Mouse (Mus musculus): Measurements from ENCODE around the gene Glrb.

The Glrb gene

DNA sequence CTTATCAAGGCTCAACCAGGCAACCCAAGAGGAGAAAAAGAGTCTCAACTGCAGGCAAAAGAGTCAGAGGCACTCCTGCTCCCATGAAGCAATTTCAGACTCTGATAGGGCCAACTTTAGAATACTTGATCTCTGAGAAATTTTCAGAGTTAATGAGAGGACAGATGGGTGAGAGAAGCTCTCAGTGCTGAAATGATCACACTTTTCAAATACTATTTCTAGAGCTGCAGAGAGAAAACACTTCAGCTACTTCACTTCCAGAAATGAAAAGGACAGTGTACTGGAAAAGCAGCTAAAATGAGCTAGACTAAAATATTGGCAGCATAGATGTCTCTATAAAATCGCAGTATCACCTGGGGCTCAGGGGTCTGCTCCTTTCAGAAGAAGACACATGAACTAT, 94.8 kb downstream of the Glrb start:
- DNase-seq = no peak

DNA sequence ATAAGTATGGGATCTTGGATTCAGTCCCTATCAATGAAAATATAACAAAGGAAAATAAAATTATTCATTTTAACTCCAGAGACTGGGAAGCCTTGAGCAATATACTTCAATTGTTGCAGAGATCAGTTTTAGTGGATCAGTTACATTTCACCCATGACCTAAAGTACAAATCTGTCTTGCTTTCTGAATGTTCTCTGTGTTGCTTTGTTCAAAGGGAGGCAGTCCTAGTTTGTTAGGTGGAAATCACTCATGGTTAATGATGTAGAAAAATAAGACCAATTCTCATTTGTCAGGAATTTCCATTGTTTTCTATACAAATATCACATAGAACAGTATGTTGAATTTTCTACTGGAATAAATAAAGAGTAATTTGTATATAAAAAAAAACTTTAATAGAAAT, 99.7 kb downstream of the Glrb start:
- DNase-seq = no peak

DNA sequence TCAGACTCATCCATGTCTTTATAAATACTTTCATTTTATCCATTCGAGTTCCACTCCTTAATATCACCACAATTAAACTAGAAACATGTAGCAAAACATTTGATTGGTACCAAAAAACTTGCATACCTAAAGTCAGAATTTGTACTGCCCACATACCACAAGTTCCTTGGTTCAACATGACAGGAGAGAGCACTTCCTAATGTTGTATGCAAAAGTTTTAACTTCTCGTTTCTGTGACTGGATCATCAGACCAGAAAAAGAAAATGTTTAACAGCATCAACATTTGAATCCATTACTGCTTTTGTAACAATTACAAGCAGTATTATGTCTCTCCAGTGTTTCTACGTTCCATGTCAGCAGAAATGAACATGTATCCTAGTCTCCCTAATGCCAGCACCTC, 101.2 kb downstream of the Glrb start:
- no peak for DNase-seq

DNA sequence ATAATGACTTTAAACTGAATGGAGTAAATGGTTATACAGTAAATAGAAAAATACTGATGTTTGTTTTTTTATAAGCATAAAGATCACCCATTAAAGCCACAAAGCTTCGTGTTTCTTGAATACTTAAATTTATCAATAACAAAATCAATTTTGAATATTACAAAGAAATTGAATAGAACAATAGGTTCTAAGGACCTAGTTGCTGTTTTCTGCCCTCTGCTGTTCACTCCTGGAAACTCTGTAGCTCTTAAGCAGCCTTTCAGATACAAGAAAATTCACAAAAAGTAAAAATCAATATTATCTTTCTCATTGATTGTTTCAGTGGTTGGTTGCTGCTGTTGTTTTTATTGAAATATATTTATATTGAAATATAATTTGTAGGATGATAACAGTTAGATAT, 108.1 kb downstream of the Glrb start:
- no peak for DNase-seq

DNA sequence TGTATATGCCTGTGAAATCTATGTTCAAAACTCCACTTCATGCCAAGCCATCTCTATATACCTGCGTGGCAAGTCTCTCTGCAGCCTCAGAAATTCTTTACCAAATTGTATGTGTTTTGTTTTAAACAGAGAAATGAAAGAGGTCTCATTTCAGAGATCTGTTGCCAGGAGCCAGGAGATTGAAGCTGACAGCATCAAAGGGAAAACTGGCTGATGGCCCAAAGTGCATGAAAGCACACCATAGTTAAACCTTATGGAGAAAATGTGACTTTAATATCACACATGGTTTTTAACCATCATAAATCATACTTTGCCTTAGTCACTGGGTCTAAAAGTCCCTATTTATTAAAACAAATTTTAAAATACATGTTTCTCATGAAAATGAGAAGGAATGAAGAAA, 109.6 kb downstream of the Glrb start:
- no peak for DNase-seq

DNA sequence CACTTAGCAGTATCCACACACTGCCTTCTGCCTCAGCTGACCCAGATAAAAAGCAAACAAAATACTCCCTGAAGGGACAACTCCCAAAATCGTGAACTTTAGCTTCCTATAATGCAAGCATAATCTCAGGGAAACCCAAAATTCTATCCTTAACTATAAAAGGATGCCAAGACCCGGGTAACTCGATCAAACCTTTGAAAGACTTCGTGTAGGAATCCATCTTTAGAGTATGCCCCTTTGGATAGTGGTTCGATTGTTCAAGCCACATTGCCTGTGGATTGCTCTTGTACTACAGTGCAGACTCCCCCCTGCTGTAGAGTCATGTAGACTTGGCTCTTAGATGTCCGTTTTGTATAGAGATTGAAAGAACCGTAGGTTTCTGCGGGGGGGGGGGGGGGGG, 110.2 kb downstream of the Glrb start:
- no peak for DNase-seq

DNA sequence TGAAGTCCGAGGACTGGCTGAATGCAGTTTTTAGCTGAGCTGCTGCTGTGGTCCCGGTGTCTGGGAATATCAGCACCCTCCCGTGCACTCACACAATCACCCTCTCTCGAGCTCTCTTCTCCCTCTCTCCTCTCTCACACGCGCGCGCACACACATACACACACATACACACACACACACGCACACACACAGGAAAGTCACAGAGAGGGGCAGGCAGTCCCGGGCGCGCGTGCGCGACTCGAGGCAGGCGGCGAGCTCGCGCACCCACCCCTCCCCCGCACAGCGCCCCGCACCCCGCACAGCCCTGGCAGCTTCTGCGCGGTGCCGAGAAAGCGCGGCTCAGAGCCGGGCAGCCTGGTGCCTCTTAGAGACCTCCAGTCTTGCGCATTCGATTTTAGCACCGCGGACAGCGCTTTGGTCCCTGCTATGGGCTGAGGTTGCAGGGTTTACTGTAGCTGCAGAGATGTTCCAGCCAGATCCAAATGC, 110.8 kb downstream of the Glrb start, which contains the start of gene Gria2:
Gene Gria2 (minus strand): TSS at position 240 of the 486 bp plus-strand sequence.
- no peak for DNase-seq

DNA sequence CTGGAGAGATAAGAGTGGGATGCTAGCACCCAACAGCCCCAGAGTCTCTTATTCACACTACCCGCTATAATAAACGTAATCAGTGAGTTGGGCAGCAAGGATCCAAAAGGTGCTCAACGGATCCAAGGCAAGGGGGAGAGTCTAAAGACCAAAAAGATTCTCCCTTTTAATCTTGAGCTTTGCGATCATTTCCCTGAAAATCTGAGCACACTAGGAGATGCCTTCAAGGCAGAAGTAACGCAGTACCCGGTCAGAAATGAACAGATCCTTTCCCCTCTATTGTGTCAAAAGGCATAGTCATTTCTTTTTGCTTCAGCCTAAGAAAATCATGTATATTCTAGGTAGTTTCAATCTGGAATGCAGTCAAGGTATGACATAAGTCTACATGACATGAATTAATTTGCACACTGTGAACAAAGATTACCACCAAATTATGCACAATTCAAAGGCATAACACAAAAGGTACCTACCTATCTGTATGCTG, 111.6 kb downstream of the Glrb start:
- no peak for DNase-seq

DNA sequence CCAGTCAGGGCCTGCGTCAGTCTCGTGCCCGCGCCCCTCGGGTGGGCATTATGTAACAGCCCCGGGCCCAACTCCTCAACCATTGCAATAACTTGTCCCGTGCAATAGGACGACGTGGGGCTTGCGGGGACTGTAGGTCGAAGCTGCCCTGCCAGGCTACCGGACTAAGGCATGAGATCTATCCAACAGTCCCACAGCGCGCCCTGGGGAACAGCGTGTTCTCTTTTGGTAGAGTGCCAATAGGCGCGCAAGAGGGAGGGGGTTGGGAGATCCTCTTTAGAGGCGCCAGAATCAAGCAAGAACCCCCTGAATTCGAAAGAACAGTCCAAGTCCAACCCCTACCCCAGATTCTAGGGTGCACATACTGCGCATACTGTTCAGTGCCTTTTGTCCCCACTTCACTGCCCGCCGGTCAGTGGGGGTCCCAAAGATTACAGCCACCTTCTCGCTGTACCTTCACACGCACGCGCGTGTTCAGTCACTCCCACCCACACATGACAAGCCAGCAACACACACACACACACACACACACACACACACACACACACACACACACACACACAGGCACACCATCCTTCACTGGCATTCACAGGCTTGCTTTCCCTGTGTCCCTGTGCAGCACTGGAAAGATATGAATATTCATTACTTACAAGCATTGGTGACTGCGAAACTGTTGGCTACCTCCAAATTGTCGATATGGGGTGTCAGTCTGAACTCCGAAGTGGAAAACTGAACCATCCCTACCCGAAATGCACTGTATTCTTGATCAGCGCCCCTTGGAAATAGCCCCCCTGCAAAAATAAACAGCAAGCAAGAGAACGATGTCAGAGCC, 112.2 kb downstream of the Glrb start:
- no peak for DNase-seq

DNA sequence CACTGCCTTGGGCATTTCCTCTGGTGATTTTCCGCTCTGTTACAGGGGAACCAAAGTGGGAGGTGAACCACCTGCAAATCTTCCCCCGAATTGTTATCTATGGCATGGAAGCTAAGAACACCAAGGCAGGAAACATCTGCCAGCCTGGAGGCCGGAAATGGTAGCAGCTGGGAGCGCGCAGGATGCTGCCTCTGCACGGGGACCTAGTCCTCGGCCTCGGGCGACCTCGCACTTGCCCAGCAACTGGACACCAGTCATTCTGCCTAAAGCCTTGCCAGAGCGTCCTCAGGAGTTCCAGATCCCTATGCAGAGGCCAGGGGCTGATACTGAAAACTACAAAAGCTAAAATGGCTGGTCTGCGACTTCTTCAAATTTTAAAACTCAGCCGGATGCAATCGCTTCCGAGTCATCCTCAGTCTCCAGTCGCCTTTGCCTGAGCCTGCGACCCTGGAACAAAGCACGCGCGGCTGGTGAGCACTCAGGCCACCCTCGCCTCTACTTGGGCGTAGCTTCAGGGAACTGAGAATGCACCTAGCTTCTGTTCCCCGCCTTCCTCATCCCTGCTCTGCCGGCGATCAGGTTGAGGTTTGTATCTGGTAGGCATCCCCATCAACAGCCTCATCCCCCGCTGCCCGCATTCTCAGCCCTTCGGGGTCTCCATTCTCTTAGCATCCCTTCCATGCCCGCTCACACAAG, 113.0 kb downstream of the Glrb start:
- no peak for DNase-seq

DNA sequence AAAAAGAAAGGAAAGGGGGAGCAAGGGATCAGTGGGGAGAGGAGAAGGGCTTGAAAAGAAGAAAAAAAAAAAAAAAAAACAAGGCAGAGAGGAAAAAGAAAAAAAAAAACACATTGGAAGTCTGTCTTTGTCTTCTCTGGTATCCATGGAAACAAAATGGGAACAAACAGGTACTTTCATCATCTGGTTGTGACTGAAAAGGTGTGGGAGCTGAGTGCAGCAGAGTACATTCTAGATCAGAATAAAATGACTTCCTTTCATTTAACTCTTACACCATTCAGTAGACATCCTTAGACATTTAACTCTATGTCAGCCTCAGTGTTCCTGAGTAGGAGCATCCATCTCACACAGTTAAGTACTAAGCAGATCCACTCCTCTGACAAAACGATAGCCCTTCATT, 115.5 kb downstream of the Glrb start:
- DNase-seq = no peak

DNA sequence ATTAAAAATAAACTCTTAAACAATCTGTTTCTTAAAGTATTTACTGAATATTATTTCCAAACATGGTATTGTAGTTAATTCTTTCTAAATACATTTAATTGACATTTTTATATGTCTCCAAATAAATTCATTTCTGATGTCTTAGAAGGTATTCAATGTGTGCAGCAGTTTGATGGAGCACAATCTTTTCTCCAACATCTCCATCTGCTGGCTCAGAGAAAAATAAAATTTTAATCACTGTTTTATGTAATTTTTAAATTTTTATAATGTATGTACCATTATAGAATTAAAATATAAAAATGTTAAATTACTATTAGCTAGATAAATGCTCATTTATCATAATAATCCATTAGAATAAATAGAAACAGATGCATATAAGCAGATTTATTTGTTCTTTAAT, 116.7 kb downstream of the Glrb start:
- DNase-seq = no peak

DNA sequence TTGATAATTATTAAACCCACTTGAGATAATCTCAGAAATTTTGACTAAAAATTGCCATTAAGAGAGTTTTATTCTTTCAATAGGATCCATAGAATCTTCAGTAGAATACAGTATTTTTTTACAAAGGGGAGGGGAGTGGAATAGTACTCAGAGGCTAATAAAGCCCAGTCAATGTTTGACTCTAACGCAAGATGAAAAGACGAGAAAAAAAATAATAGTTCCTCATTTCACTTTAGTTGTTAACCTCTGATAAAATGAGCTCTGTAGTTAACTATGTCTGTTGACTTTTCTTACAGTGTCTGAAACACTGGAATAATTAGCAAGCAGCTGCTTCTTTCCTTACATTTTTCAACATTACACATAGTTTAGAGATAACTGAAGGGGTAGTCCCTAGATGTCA, 118.2 kb downstream of the Glrb start:
- DNase-seq = no peak
